Mouse (Mus musculus) heart, adult 2 months (tissue): ENCODE data around the gene Syngr2. TPM values are rescaled to one million over a fixed set of nuclear protein-coding genes. Genes with fewer than 3 reads are reported as not detected.

Experiments
- DNase-seq, 2 experiments: peaks; one replicate each; pipeline ENCODE4 v3.0.0; 2021
- H3K27ac ChIP-seq: fragments of 200-600 bp; 2 replicates; pipeline ENCODE4 v1.8.1; 2022
- H3K27me3 ChIP-seq: fragments of 200-500 bp; 2 replicates; pipeline ENCODE4 v1.6.1; 2012; ENCODE audit warnings: mild to moderate bottlenecking, low read length, inconsistent platforms, mixed read lengths; ENCODE audit not compliant: control insufficient read depth, insufficient read depth
- H3K36me3 ChIP-seq: fragments of 200-500 bp; 2 replicates; pipeline ENCODE4 v1.6.1; 2012; ENCODE audit warnings: low read length, inconsistent platforms; ENCODE audit not compliant: control insufficient read depth, insufficient read depth
- H3K4me1 ChIP-seq: fragments of 200-500 bp; 2 replicates; pipeline ENCODE4 v1.6.1; 2011; ENCODE audit warnings: low read length; ENCODE audit not compliant: control insufficient read depth, insufficient read depth
- H3K4me3 ChIP-seq: fragments of 200-600 bp; 2 replicates; pipeline ENCODE4 v1.8.1; 2022
- H3K79me2 ChIP-seq: fragments of 200-500 bp; replicated peaks from 2 replicates; pipeline ENCODE4 v1.6.1; 2012; ENCODE audit warnings: mild to moderate bottlenecking, inconsistent platforms, low read length, moderate library complexity, mixed read lengths; ENCODE audit not compliant: control insufficient read depth, insufficient read depth
- H3K9ac ChIP-seq: fragments of 200-500 bp; 2 replicates; pipeline ENCODE4 v1.6.1; 2012; ENCODE audit warnings: low read depth, mild to moderate bottlenecking, control low read depth, inconsistent platforms, low read length, mixed read lengths
- CTCF ChIP-seq: fragments of 200-600 bp; IDR thresholded peaks from 2 replicates; pipeline ENCODE4 v1.8.1; 2022; ENCODE audit warnings: antibody characterized with exemption, mild to moderate bottlenecking, moderate library complexity
- EP300 ChIP-seq: fragments of 200-500 bp; IDR thresholded peaks from 2 replicates; pipeline ENCODE4 v1.6.1; 2011; ENCODE audit warnings: low read depth, low read length, control low read depth; ENCODE audit not compliant: insufficient read depth
- POLR2A ChIP-seq: fragments of 200-500 bp; IDR thresholded peaks from 2 replicates; pipeline ENCODE4 v1.6.1; 2011; ENCODE audit warnings: mild to moderate bottlenecking, low read depth, low read length, control low read depth; ENCODE audit not compliant: insufficient read depth
- WGBS: fragments of 180-500 bp; shearing (Covaris S2); methylation state at CpG from one replicate; pipeline ENCODE4 v1.1.7; 2018; 5-methylcytosine and 5-hydroxymethylcytosine counted together
- intact Hi-C: fragments of 180-260 bp; cut with DNase I; formaldehyde crosslinking; loops from one replicate; pipeline ENCODE4 v1.15.1; 2025
- polyA plus RNA-seq: library from polyadenylated mRNA; depleted of rRNA; stranded (reverse); fragments of >200 nt; gene quantifications from 2 replicates; pipeline ENCODE4 v1.2.3, GENCODE M21; 2012
- total RNA-seq, 2 experiments: library from RNA; stranded (reverse); gene quantifications; 2 replicates each; pipeline ENCODE4 v1.2.3; 2021

Syngr2 gene
- total and polyA plus RNA-seq, 3 experiments, result 109 to 217 (median 129) TPM

DNA sequence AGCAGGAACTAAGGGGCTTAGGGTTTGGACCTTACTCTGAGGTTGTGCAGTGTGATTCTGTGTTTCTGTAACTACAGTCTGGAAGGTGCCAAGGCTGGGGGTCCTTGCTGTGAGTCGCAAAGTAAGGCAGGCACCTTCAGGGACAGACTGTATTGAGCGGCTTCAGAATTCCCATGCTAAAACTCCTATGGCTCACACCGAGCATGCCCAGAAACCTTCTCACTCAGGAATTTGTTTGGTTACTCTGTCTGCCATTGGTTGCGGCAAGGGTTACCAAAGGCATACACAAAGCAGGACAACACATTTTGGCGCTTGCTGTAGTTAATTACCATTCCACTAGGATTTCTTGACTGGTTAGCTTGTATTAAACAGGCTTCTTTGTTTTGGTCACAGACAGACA lies 16.7 kb downstream of the Syngr2 start:
- Histone ChIP-seq H3K27ac (peak overlapping the region; percentile 53; the same call in 1 of the 2 replicates), H3K27me3 (no peaks in the 10 kb centered on the region), H3K4me1 (peaks cover 39% of the 10 kb centered on the region), H3K79me2 (no peaks in the 10 kb centered on the region), H3K9ac (no peak overlapping the region), H3K36me3 (peaks cover 2% of the 10 kb centered on the region; the same call in 1 of the 2 replicates), H3K4me3 (peak overlapping the region; percentile 27)
- intact Hi-C loops, result loop anchor here (10.0 kb wide), 1 partner anchor 591 kb away; no protein-coding TSS in a partner anchor
- DNase-seq, result no peak
- WGBS, result 31% methylated on average over 5 of the region's 5 CpGs
- TF ChIP-seq EP300 (no peak), POLR2A (no peak), CTCF (no peak)

DNA sequence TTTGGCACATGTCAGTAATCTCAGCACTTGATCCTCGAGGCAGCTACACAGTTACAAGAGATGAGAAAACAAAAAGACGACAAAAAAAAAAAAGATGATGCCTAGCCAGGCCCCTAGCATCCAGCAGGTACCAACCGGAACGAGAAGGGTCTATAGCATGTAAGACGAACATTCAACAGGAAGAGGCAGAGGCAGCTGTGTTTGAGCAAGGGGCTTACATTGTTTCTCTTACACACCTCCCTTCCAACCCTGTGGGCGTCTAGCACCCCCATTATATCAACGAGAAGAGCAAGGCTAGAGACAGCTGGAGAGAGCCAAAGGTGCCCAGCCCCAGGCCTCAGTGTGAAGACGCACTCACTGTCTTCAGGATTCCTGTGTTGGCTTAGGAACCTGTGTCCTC lies 17.4 kb downstream of the Syngr2 start:
- Histone ChIP-seq H3K27ac (no peak overlapping the region), H3K36me3 (peaks cover 2% of the 10 kb centered on the region; the same call in 1 of the 2 replicates), H3K4me1 (peaks cover 39% of the 10 kb centered on the region), H3K4me3 (no peak overlapping the region), H3K9ac (no peak overlapping the region), H3K27me3 (no peaks in the 10 kb centered on the region), H3K79me2 (no peaks in the 10 kb centered on the region)
- 69% methylated on average over 8 of the region's 8 CpGs for WGBS
- DNase-seq, result peak in 1 of 2 experiments; percentile 19
- no peak for TF ChIP-seq EP300
- no peak for TF ChIP-seq POLR2A
- TF ChIP-seq CTCF, result no peak
- intact Hi-C loops, result loop anchor here (10.0 kb wide), 1 partner anchor 592 kb away; no protein-coding TSS in a partner anchor

DNA sequence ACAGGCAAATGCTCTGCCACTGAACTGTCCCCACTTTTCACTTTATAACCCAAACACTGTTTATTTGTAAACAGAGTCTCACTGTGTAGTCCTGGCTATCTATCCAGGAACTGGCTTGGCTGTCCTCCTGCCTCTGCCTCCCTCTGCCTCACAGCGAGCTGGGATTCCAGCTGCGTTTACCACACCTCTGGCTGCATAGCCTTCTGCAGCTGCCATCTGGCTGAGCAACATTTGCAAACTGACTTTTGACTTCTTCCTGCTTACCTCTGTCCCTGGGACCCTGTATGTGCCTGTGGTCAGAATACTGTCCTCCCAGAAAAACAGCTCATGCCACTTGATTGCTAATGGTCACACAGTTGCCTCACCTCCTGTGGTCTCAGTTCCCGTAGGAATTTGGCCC lies 17.9 kb downstream of the Syngr2 start:
- 52% methylated on average over 3 of the region's 3 CpGs for WGBS
- Histone ChIP-seq H3K27ac (no peak overlapping the region), H3K4me1 (peaks cover 39% of the 10 kb centered on the region), H3K9ac (no peak overlapping the region), H3K79me2 (no peaks in the 10 kb centered on the region), H3K4me3 (no peak overlapping the region), H3K36me3 (peaks cover 2% of the 10 kb centered on the region; the same call in 1 of the 2 replicates), H3K27me3 (no peaks in the 10 kb centered on the region)
- TF ChIP-seq POLR2A, result no peak
- no peak for TF ChIP-seq EP300
- TF ChIP-seq CTCF, result no peak
- intact Hi-C loops, result loop anchor here (10.0 kb wide), 1 partner anchor 593 kb away; no protein-coding TSS in a partner anchor
- DNase-seq, result peak in 1 of 2 experiments; percentile 19

DNA sequence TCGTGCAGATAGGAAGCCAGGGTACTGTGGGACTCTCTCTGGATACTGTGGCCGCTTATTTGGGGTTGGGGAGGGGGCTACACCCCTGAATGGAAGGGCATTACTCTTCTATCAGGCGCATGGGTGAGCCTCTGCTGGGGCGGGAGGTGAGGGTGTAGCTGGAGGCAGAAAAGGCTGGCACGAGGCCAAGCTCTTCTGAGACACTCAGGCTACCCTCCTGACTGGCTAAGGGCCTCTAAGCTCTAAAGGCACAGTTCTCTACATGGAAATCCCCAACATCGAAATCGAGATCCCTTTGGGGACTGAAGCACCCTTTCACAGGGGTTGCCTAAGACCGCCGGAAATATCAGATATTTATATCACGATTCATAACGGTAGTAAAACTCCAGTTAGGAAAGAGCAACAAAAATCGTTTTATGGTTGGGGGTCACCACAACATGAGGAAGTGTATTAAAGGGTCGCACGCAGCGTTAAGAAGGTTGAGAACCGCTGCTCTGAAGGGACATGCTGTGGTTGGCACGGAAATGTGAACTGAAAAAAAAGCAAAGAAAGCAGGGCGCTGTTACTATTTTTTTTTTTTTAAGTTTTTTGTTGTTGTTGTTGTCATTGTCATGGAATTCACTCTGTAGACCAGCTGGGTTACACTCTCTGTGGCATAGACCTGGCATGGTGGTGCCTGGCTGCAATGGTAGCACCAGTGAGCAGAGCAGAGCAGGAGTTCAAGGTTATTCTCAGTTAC lies 18.9 kb downstream of the Syngr2 start:
- intact Hi-C loops, result loop anchor here (10.0 kb wide), 1 partner anchor 594 kb away; no protein-coding TSS in a partner anchor
- no peaks in the 10 kb centered on the region for H3K27me3 ChIP-seq
- H3K27ac ChIP-seq, result peak overlapping the region; percentile 69
- H3K36me3 ChIP-seq, result no peaks in the 10 kb centered on the region
- TF ChIP-seq POLR2A (no peak), CTCF (no peak), EP300 (no peak)
- no peak overlapping the region for H3K4me3 ChIP-seq
- peaks cover 36% of the 10 kb centered on the region for H3K4me1 ChIP-seq
- no peak overlapping the region for H3K9ac ChIP-seq
- no peaks in the 10 kb centered on the region for H3K79me2 ChIP-seq
- peak; percentile 53 to 59 for DNase-seq
- WGBS, result 16% methylated on average over 18 of the region's 18 CpGs

DNA sequence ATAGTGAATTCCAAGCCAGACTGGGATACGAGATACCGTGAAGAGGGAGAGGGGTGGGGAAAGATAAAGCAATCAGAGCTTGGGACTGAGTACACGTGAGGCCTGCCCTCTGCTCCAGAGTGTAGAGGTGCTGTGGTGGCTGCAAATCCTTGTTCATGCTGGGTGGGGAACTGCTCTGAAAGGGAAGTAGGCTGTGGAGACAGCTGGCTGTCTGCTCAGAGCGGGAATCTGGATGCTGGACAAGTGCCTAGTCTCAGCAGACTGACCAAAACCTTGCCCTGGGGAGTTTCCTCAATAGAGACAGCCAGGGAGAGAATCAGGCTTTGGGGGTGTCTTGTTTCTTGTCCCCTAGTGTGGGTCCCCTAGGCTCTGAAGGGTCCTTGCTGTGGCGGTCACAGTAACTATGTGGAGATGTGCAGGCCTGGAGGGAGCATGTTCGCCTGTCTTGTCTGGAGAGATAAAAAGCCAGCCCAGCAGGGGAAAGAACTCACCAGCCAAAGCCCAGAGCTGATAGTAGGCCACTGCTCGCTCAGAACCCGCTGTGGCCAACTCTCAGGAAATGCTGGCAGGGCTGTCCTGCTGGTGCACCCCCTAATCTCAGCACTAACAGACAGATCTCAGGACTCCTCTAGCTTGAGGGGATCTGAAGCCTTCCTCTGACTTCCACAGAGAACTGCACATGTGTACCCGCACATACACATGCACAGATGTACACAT lies 19.6 kb downstream of the Syngr2 start:
- 13% methylated on average over 9 of the region's 9 CpGs for WGBS
- Histone ChIP-seq H3K27ac (peak overlapping the region; percentile 69), H3K36me3 (no peaks in the 10 kb centered on the region), H3K9ac (peak overlapping the region; percentile 9; the same call in 1 of the 2 replicates), H3K4me1 (peaks cover 33% of the 10 kb centered on the region), H3K27me3 (no peaks in the 10 kb centered on the region), H3K4me3 (no peak overlapping the region), H3K79me2 (no peaks in the 10 kb centered on the region)
- peak; percentile 62 to 78 for DNase-seq
- peak; percentile 37; the same call in 1 of the 2 replicates for TF ChIP-seq POLR2A
- TF ChIP-seq EP300, result peak; percentile 28; the same call in 1 of the 2 replicates
- TF ChIP-seq CTCF, result no peak
- intact Hi-C loops, result loop anchor here (10.0 kb wide), 1 partner anchor 594 kb away; no protein-coding TSS in a partner anchor
